ENCODE assay signal across 28 mouse cellular contexts in the genomic region with DNA sequence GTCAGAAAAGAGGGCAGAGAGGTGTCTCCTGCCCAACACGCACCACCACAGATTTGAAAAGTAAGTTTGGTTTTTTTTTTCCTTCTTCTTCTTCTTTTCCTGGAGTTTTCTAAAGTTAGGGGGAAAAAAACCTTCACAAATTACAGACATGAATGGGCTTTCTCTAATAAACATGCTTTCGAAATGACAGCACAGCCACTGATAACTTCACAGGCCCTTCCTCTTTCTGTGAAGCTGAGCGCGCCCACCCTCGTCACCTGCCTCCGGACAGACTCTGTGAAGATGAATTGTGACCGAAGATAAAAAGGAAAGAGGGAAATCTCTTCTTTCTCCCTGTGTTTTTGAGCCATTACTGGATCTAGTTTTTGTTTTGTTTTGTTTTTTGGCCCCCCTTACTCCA.
DNase-seq lines count a peak whose midpoint lies in the region; ATAC-seq and TF ChIP-seq lines count a peak whose summit lies in the region.
"Had no signal": no experiment of that assay in that cellular context is flagged by ENCODE, and none has a peak within 500 bp of the region (broad histone marks: within the 10 kb centered on the region; RNA-seq: fewer than 3 reads in every experiment).

No protein-coding gene starts in this region.

- H3K9ac ChIP-seq in hindbrain, postnatal 0 days (replicated peaks; ENCODE audit: low read length): no peak overlapping the region
- H3K9ac ChIP-seq: embryonic facial prominence, embryonic 13.5 days; forebrain, embryonic 12.5 days; forebrain, embryonic 15.5 days; heart, embryonic 12.5 days; heart, embryonic 15.5 days; hindbrain, embryonic 13.5 days had no signal

- no peaks in the 10 kb centered on the region for H3K4me1 ChIP-seq in bone marrow, adult 2 months (ENCODE audit: control insufficient read depth, insufficient read depth, low read length)
- no peaks in the 10 kb centered on the region for H3K4me1 ChIP-seq in hindbrain, postnatal 0 days (ENCODE audit: insufficient read depth, low read length)
- H3K4me1 ChIP-seq: heart, embryonic 12.5 days; heart, embryonic 15.5 days had no signal

- no peak overlapping the region for H3K4me3 ChIP-seq in bone marrow, adult 2 months (replicated peaks; ENCODE audit: control insufficient read depth, low read depth, low read length)
- no peak overlapping the region for H3K4me3 ChIP-seq in hindbrain, postnatal 0 days (ENCODE audit: low read length)
- H3K4me3 ChIP-seq: embryonic facial prominence, embryonic 10.5 days; embryonic facial prominence, embryonic 13.5 days; erythroblast, embryonic 14.5 days; forebrain, embryonic 12.5 days; forebrain, embryonic 15.5 days; heart, embryonic 12.5 days; heart, embryonic 15.5 days; hindbrain, embryonic 10.5 days; hindbrain, embryonic 13.5 days had no signal

- 26% methylated on average over 7 of the region's 7 CpGs for WGBS in bone marrow, adult 2 months
- 91% methylated on average over 7 of the region's 7 CpGs for WGBS in hindbrain, postnatal 0 days

- no peak for TF ChIP-seq CTCF in bone marrow, adult 2 months (IDR thresholded peaks at IDR 0.05; ENCODE audit: control insufficient read depth, insufficient read depth, low read length)
- no peak for TF ChIP-seq CTCF in hindbrain, postnatal 0 days (IDR thresholded peaks at IDR 0.05; ENCODE audit: low read depth)

- no peaks in the 10 kb centered on the region for H3K36me3 ChIP-seq in splenic B cell, adult 2 months (ENCODE audit: control insufficient read depth, insufficient read depth, low read length, poor library complexity, severe bottlenecking)
- H3K36me3 ChIP-seq in hindbrain, postnatal 0 days (ENCODE audit: insufficient read depth, low read length): no peaks in the 10 kb centered on the region
- H3K36me3 ChIP-seq: embryonic facial prominence, embryonic 10.5 days; embryonic facial prominence, embryonic 13.5 days; forebrain, embryonic 12.5 days; forebrain, embryonic 15.5 days; heart, embryonic 12.5 days; heart, embryonic 15.5 days; hindbrain, embryonic 10.5 days; hindbrain, embryonic 13.5 days had no signal

- H3K4me2 ChIP-seq in hindbrain, postnatal 0 days (ENCODE audit: low read depth, low read length): no peak overlapping the region
- H3K4me2 ChIP-seq: embryonic facial prominence, embryonic 13.5 days; forebrain, embryonic 12.5 days; forebrain, embryonic 15.5 days; heart, embryonic 12.5 days; heart, embryonic 15.5 days; hindbrain, embryonic 13.5 days had no signal

- DNase-seq in B cell, adult 2 months: peak; percentile 67 to 73
- peak; percentile 52 for DNase-seq in splenic B cell, adult 2 months (ENCODE audit: low read depth, low spot score)
- DNase-seq in thymus, postnatal 36 days: no peak
- no peak for DNase-seq in layer of hippocampus, adult 18-20 months (ENCODE audit: low spot score in 2 of 2)
- no peak for DNase-seq in hindbrain, postnatal 0 days (ENCODE audit: low spot score)
- DNase-seq: adrenal gland, adult 2 months; adrenal gland, postnatal 25 days; cerebellum, adult 2 months; cerebellum, adult 9-11 months; cerebellum, postnatal 25 days; embryo, embryonic 11 days; gastrocnemius, postnatal 25 days; heart, adult 18-20 months; heart, postnatal 10 days; heart, postnatal 36 days had no signal

- no peaks in the 10 kb centered on the region for H3K27me3 ChIP-seq in splenic B cell, adult 2 months (ENCODE audit: control insufficient read depth, insufficient read depth, low read length, poor library complexity, severe bottlenecking)
- no peaks in the 10 kb centered on the region for H3K27me3 ChIP-seq in hindbrain, postnatal 0 days (ENCODE audit: insufficient read depth, low read length)
- H3K27me3 ChIP-seq: embryonic facial prominence, embryonic 13.5 days; forebrain, embryonic 15.5 days; heart, embryonic 12.5 days; heart, embryonic 15.5 days; hindbrain, embryonic 13.5 days had no signal

- peak; percentile 74 for ATAC-seq in neutrophil, adult 5-6 weeks (ENCODE audit: extremely low read depth, insufficient number of reproducible peaks, low FRiP score, poor library complexity, severe bottlenecking)
- ATAC-seq in hindbrain, postnatal 0 days: no peak
- ATAC-seq: forebrain, embryonic 15.5 days; hindbrain, embryonic 16.5 days; inflammation-experienced regulatory T-cells, adult 6 months had no signal

- H3K27ac ChIP-seq in bone marrow, adult 2 months (ENCODE audit: control insufficient read depth, insufficient read depth, low read depth, low read length, poor library complexity): peak overlapping the region; percentile 43; the same call in 1 of the 2 replicates
- no peak overlapping the region for H3K27ac ChIP-seq in hindbrain, postnatal 0 days
- H3K27ac ChIP-seq: embryonic facial prominence, embryonic 10.5 days; embryonic facial prominence, embryonic 13.5 days; forebrain, embryonic 12.5 days; forebrain, embryonic 15.5 days; heart, embryonic 15.5 days; hindbrain, embryonic 10.5 days; hindbrain, embryonic 13.5 days had no signal

- no peaks in the 10 kb centered on the region for H3K9me3 ChIP-seq in hindbrain, postnatal 0 days (ENCODE audit: low read length)
- H3K9me3 ChIP-seq: embryonic facial prominence, embryonic 10.5 days; embryonic facial prominence, embryonic 13.5 days; forebrain, embryonic 12.5 days; forebrain, embryonic 15.5 days; heart, embryonic 12.5 days; heart, embryonic 15.5 days; hindbrain, embryonic 13.5 days had no signal

- no peak for TF ChIP-seq POLR2A in bone marrow, adult 2 months (IDR thresholded peaks at IDR 0.05; ENCODE audit: borderline replicate concordance, control insufficient read depth, low read depth, low read length)

Comparison
In these comparisons a context has a peak if more than half of its experiments do, and no peak if none do; other contexts are left out.
1. DNase-seq: peak in B cell, adult 2 months (2 of 2) and splenic B cell, adult 2 months (single experiment); none in thymus, postnatal 36 days (0 of 2), layer of hippocampus, adult 18-20 months (0 of 2) and hindbrain, postnatal 0 days (single experiment).